Mouse (Mus musculus) thymus, adult 2 months (tissue): ENCODE data around the gene Slc2a4. TPM values are rescaled to one million over a fixed set of nuclear protein-coding genes. Genes with fewer than 3 reads are reported as not detected.

ENCODE experiments used
- DNase-seq: peaks from one replicate; pipeline ENCODE4 v3.0.0; 2021
- H3K27ac ChIP-seq: fragments of 200-500 bp; 2 replicates; pipeline ENCODE4 v1.5.1; 2012; ENCODE audit warnings: low read length, control low read depth; ENCODE audit not compliant: control insufficient read depth, insufficient read depth
- H3K27me3 ChIP-seq: fragments of 200-500 bp; 2 replicates; pipeline ENCODE4 v1.6.1; 2012; ENCODE audit warnings: mild to moderate bottlenecking, low read length, moderate library complexity, mixed read lengths; ENCODE audit not compliant: control insufficient read depth, insufficient read depth
- H3K36me3 ChIP-seq: fragments of 200-500 bp; 2 replicates; pipeline ENCODE4 v1.6.1; 2012; ENCODE audit warnings: mild to moderate bottlenecking, low read length, moderate library complexity; ENCODE audit not compliant: control insufficient read depth, insufficient read depth
- H3K4me1 ChIP-seq: fragments of 200-500 bp; replicated peaks from 2 replicates; pipeline ENCODE4 v1.6.1; 2012; ENCODE audit warnings: low read length; ENCODE audit not compliant: control insufficient read depth, insufficient read depth
- H3K4me3 ChIP-seq: fragments of 200-500 bp; 2 replicates; pipeline ENCODE4 v1.5.1; 2012; ENCODE audit warnings: mild to moderate bottlenecking, low read length, control low read depth, moderate library complexity; ENCODE audit not compliant: control insufficient read depth, insufficient read depth
- CTCF ChIP-seq: fragments of 200-500 bp; IDR thresholded peaks from 2 replicates; pipeline ENCODE4 v1.5.1; 2012; ENCODE audit warnings: mild to moderate bottlenecking, control low read depth, low read length, moderate library complexity, borderline replicate concordance; ENCODE audit not compliant: control insufficient read depth, poor library complexity, insufficient read depth; ENCODE audit errors: extremely low read depth
- POLR2A ChIP-seq: fragments of 200-500 bp; IDR thresholded peaks from 2 replicates; pipeline ENCODE4 v1.6.1; 2012; ENCODE audit warnings: mild to moderate bottlenecking, low read length, control low read depth, moderate library complexity; ENCODE audit not compliant: control insufficient read depth, poor library complexity, insufficient read depth; ENCODE audit errors: extremely low read depth
- WGBS: fragments of 180-500 bp; shearing (Covaris S2); methylation state at CpG from one replicate; pipeline ENCODE4 v1.1.7; 2018; 5-methylcytosine and 5-hydroxymethylcytosine counted together
- polyA plus RNA-seq: library from polyadenylated mRNA; depleted of rRNA; stranded (reverse); fragments of >200 nt; gene quantifications from 2 replicates; pipeline ENCODE4 v1.2.3, GENCODE M21; 2012

Slc2a4 gene
- polyA plus RNA-seq, 1 experiment, result 58.9 TPM

DNA sequence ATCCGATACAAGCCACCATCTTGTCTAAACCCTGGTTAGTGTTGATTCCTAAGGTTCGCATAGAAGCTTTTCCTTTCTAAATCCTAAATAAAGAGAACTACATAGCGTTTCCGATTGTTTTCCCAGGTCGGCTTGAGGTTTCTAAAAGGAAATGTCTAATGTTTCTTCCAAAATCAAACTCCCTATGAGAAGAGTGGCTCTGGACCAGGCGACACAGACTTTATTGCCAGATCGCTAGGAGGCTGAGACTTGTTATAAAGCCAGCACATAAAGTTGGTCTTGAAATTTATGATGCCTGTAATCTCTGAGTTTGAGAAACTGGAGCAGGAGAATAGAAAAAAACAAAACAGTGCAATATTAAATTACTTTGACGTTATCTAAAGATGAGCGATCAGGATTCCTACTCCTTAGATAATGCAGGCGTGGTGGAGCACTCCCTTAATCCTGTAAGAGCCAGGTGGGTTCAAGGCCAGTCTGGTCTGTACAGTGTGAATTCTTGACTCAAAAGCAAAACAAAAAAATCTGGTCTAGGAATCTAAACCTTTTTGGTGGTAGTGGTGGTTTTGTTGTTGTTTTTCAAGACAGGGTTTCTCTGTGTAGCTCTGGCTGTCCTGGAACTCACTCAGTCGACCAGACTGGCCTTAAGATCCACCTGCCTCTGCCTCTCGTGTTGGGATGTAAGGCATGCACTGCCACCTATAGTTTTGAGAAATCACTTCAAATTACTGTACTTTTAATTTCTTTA is 25.8 kb downstream of the Slc2a4 start:
- DNase-seq, result no peak
- WGBS, result 4% methylated on average over 12 of the region's 12 CpGs

GRCm38 (mm10) chr11:69921114-69922011 is 26.6 kb downstream of the Slc2a4 start, which contains the start of gene Eif5a:
Gene Eif5a (minus strand): TSS chr11:69921958.
- peak; percentile 100 for DNase-seq
- Histone ChIP-seq H3K4me3 (peak within 1 kb of the TSS; percentile 83), H3K36me3 (peaks cover 22% of the 10 kb centered on the region), H3K27ac (peak within 1 kb of the TSS; percentile 88), H3K4me1 (peaks cover 6% of the 10 kb centered on the region), H3K27me3 (no peaks in the 10 kb centered on the region)
- peak; percentile 53 for TF ChIP-seq POLR2A
- peak; percentile 78 for TF ChIP-seq CTCF
- under 1% methylated on average over 78 of the region's 78 CpGs for whole genome bisulfite sequencing

More for the DNA sequence above, 25.8 kb downstream of the Slc2a4 start:
- Histone ChIP-seq H3K4me3 (peak overlapping the region; percentile 50), H3K27me3 (no peaks in the 10 kb centered on the region), H3K36me3 (peaks cover 18% of the 10 kb centered on the region), H3K27ac (peak overlapping the region; percentile 88), H3K4me1 (peaks cover 6% of the 10 kb centered on the region)
- TF ChIP-seq CTCF, result no peak
- no peak for TF ChIP-seq POLR2A

DNA sequence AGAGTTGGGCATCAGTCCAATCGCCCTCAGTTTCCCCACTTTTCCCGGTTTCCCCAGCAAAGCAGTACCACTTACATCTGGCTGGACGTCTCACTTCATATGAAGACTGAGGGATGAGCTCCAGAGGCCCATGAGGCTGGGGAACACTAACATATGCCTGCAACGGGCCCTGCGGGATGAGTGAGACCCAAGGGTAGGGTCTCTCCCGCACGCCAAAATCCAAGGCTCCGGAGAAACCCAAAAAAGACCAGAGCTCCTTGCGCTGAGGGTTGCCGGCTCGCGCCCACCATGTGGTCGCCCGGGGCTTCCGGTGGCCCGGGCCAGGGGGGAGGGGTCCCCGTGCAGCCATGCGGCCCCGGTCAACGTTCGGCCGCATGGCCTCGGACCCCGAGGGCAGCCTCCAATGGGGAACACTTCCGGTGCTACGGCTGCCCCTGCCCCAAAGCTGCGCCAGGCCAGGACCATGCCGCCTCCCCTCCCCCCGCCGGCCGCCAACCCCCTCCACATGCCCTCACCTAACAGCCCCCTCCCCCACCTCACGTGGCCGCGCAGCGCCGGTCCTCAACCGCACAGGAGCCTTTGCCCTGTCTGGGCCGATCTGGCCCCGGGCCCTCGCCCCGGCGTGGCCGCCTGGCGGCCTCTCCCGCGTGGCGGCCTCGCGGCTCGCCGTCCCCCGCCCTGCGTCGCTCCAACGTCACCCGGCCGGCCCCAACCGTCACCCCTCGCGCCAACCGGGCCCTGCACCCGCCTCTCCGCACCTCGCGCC is 27.5 kb downstream of the Slc2a4 start:
- WGBS, result under 1% methylated on average over 65 of the region's 65 CpGs
- no peak for TF ChIP-seq POLR2A
- no peak for TF ChIP-seq CTCF
- no peaks in the 10 kb centered on the region for H3K27me3 ChIP-seq
- peaks cover 11% of the 10 kb centered on the region for H3K4me1 ChIP-seq
- peaks cover 31% of the 10 kb centered on the region for H3K36me3 ChIP-seq
- DNase-seq, result peak; percentile 56
- H3K27ac ChIP-seq, result peak overlapping the region; percentile 57
- H3K4me3 ChIP-seq, result peak overlapping the region; percentile 83

DNA sequence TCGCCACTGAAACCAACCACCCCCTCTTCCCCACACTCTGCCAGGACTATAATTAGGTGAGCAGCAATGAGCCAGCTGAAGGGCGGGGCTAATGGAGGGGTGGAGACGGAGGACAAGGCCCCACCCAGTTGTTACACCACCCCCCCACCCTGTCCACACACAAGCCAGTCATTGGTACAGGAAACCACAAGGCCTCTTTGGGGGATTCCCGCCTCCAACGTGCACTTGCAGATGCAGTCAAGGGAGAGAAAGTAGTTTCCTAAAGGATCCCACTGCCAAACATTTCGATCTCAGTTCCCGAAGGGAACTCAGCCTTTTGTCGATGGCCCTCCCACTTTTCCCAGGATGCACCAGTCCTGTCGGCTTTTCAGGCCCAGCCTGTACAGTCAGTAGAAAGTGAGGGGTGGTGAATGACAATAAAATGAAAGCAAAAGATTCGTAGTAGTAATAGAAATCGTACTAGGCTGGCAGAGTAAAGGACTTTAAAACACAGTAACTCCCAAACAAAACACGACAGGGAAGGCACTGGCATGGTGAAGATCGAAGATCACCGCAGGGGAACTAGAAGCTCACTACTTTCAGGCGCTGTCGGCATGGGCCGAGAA is 28.2 kb downstream of the Slc2a4 start:
- DNase-seq, result peak; percentile 59
- peaks cover 33% of the 10 kb centered on the region for H3K36me3 ChIP-seq
- H3K27ac ChIP-seq, result peak overlapping the region; percentile 54
- H3K4me1 ChIP-seq, result peaks cover 16% of the 10 kb centered on the region
- under 1% methylated on average over 17 of the region's 17 CpGs for WGBS
- peak overlapping the region; percentile 83 for H3K4me3 ChIP-seq
- H3K27me3 ChIP-seq, result no peaks in the 10 kb centered on the region
- no peak for TF ChIP-seq CTCF
- TF ChIP-seq POLR2A, result no peak

- 0 out of 2 replicates have a peak overlapping the region, but pooled peaks have one; percentile 36 for H3K27ac ChIP-seq
- 50% methylated on average over 9 of the region's 9 CpGs for WGBS
- H3K27me3 ChIP-seq, result no peaks in the 10 kb centered on the region
- H3K4me1 ChIP-seq, result peaks cover 21% of the 10 kb centered on the region
- TF ChIP-seq POLR2A (no peak), CTCF (no peak)
- no peak overlapping the region for H3K4me3 ChIP-seq
- H3K36me3 ChIP-seq, result peaks cover 33% of the 10 kb centered on the region
- DNase-seq, result no peak
Measured at GRCm38 (mm10) chr11:69919053-69919452, 28.9 kb downstream of the Slc2a4 start.
